Mouse (Mus musculus) left cerebral cortex, adult 2 months (tissue): Measurements from ENCODE around the gene Fbxo5. TPM values are rescaled to one million over a fixed set of nuclear protein-coding genes. Genes with fewer than 3 reads are reported as not detected.

Source experiments
- DNase-seq, 2 experiments: peaks; one replicate each; pipeline ENCODE4 v3.0.0; 2021 to 2022; ENCODE audit warnings: low spot score in 2 of 2, mixed read lengths in 1 of 2; ENCODE audit errors: extremely low spot score in 1 of 2
- H3K27ac ChIP-seq: fragments of 200-600 bp; 2 replicates; pipeline ENCODE4 v1.8.1; 2022
- H3K4me3 ChIP-seq: fragments of 200-600 bp; 2 replicates; pipeline ENCODE4 v1.8.1; 2022
- CTCF ChIP-seq: fragments of 200-600 bp; IDR thresholded peaks from 2 replicates; pipeline ENCODE4 v1.8.1; 2022; ENCODE audit warnings: antibody characterized with exemption, mild to moderate bottlenecking, moderate library complexity
- intact Hi-C: fragments of 180-260 bp; cut with DNase I; formaldehyde crosslinking; loops from one replicate; pipeline ENCODE4 v1.15.1; 2025
- long read RNA-seq, 2 experiments: library from polyadenylated mRNA; stranded (forward); transcript quantifications; one replicate each; pipeline ENCODE4 v2.0.0; 2021; ENCODE audit warnings: borderline mapping rate in 2 of 2
- total RNA-seq, 2 experiments: library from RNA; stranded (reverse); gene quantifications; 2 replicates each; pipeline ENCODE4 v1.2.3; 2021

The Fbxo5 gene
- total RNA-seq, result 1 to 10 TPM; 1.3 to 1.7 TPM
- long read RNA-seq, experiment 1, partial matches to known transcripts, result 0 of 2 reads
- long read RNA-seq, experiment 1, other reads (novel, unspliced or antisense), result 0 of 2 reads
- long read RNA-seq, experiment 2, partial matches to known transcripts, result 0 of 2 reads
- long read RNA-seq, experiment 2, other reads (novel, unspliced or antisense), result 0 of 2 reads

DNA sequence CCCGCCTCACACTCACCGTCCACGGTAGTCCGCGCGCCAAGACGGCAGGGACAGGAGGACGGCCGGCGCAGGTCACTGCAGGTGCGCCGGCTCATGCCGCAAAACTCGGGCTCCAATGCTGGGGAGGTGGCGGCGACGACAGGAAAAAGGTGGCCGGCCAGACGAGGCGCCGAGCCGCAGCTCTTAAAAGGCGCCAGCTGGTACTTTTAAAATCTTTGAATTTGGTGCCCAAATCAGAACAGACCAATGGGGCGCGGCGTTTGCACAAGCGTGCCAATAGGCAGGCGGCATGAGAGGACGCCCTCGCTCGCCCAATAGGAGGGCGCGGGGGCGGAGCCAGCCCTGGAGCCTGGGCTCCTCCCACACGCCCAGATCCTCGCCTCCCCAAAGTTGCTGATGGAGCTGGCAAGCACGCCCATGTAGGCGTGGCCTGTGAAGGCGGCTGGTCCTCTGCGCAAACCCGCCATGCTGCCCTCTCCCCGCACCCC lies at the start of gene Fbxo5:
Gene Fbxo5, minus strand, starts transcription at position 358 of the 488 bp plus-strand sequence.
- DNase-seq, result peak; percentile 96 to 98
- Histone ChIP-seq H3K4me3 (peak within 1 kb of the TSS; percentile 55), H3K27ac (peak within 1 kb of the TSS; percentile 81)
- intact Hi-C loops, result no loop called here
- TF ChIP-seq CTCF, result no peak; the same call in 1 of the 2 replicates

DNA sequence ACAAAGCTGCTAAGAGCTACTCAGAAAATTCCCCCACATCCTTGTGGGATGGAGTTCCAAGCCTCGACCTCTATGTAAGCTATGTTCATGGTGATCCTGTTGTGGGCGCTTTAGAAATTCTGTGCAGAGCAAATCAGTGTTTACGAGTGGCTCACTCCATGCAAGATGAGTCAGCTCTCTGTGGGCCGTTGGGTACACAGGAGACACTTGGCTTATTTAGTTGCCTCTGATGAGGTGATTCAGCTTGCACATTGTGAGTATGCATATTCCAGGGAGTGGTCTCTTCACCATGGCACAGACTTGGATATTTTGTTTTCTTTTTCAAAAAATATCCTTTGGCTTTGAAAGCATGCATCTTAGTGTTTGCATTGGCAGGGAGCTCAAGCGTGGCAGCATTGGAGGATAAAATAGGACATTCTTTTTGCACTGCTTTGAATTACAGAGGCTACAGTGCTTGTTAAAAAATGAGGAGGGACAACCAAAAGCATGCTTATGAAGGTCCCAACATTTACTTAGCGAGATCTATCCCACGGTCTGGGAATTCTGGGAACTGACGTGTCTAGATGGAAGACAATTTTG lies 48.0 kb upstream of the Fbxo5 start:
- peak in 1 of 2 experiments; percentile 24 for DNase-seq
- Histone ChIP-seq H3K4me3 (no peak overlapping the region), H3K27ac (no peak overlapping the region)
- intact Hi-C loops, result loop anchor here (5.0 kb wide), 1 partner anchor 69 kb away; the partner anchor contains the start of gene Rgs17
- no peak for TF ChIP-seq CTCF

GRCm38 (mm10) chr10:5846939-5847338 lies 41.5 kb upstream of the Fbxo5 start:
- Histone ChIP-seq H3K4me3 (no peak overlapping the region), H3K27ac (no peak overlapping the region)
- intact Hi-C loops, result loop anchor here (2.0 to 10.0 kb wide), 4 partner anchors 190 to 1028 kb away; no protein-coding TSS in a partner anchor
- TF ChIP-seq CTCF, result peak; percentile 79
- DNase-seq, result no peak

DNA sequence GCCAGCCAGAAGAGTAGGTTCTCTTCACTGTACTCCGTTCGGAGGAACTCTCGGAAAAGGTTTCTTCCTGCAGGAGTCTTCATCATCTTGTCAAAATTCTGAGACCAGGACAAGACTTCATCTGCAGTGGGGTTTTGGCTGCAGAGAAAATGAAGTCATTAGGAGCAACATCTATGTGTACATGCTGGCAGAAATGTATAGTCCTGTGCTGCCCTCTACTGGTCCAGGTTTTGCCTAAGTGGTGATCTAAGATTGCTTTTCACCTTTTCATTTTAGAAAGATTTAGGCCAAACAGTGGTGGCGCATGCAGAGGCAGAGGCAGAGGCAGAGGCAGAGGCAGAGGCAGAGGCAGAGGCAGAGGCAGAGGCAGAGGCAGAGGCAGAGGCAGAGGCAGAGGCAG lies 36.0 kb upstream of the Fbxo5 start:
- intact Hi-C loops, result loop anchor here (10.0 kb wide), 2 partner anchors 853 to 1033 kb away; no protein-coding TSS in a partner anchor
- H3K27ac ChIP-seq, result no peak overlapping the region
- peak in 1 of 2 experiments; percentile 29 for DNase-seq
- H3K4me3 ChIP-seq, result no peak overlapping the region
- TF ChIP-seq CTCF, result peak; percentile 48

GRCm38 (mm10) chr10:5826336-5827025 lies 21.1 kb upstream of the Fbxo5 start:
- H3K27ac ChIP-seq, result no peak overlapping the region
- H3K4me3 ChIP-seq, result no peak overlapping the region
- no peak for DNase-seq
- intact Hi-C loops, result no loop called here
- TF ChIP-seq CTCF, result no peak

GRCm38 (mm10) chr10:5824779-5825178 lies 19.4 kb upstream of the Fbxo5 start:
- H3K27ac ChIP-seq, result peak overlapping the region; percentile 81
- peak in 1 of 2 experiments; percentile 24 for DNase-seq

DNA sequence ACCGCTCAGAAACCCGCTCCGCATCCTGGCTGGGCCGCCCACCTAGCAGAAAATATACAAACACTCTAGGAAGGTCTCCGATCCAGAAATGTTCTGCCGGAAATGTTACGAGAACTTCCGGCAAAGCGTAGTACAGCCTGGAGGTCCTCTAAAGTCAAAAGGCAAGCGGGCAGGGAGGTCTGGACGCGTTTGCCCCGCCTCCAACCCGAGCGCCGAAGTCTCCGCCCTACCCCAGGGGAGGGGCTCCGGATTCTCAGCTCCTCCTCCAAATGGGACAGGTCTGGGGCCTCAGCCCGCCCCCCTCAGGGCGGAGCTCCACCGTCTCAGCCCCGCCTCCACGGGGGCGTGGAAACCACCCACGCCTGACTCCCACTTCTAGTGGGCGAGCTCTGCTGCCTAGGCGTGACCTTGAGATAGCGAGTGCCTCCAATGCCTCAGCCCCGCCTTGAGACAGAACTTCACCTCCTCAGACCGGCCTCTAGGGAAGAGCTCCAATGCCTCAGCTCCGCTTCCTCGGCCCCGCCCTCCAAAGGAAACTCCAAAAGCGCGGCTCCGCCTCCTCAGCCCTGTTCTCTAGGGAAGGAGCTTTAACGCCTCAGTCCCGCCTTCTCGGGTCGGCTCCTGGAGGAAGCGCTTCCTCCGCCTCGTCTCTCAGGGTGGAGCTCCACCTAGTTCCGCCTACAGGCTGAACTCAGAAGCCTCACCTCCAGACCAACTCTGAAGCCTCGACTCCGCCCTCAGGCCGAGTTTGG lies 18.5 kb upstream of the Fbxo5 start, which contains the start of gene Mtrf1l:
Gene Mtrf1l, minus strand, starts transcription at position 171 of the 752 bp plus-strand sequence.
- DNase-seq, result peak; percentile 91 to 93
- peak within 1 kb of the TSS; percentile 58 for H3K4me3 ChIP-seq
- intact Hi-C loops, result loop anchor here (1.0 kb wide), 1 partner anchor 18 kb away; no protein-coding TSS in a partner anchor
- peak within 1 kb of the TSS; percentile 81 for H3K27ac ChIP-seq
- peak; percentile 17 for TF ChIP-seq CTCF

More at GRCm38 (mm10) chr10:5824779-5825178, 19.4 kb upstream of the Fbxo5 start:
- H3K4me3 ChIP-seq, result peak overlapping the region; percentile 58
- peak; percentile 79 for TF ChIP-seq CTCF
- intact Hi-C loops, result no loop called here

DNA sequence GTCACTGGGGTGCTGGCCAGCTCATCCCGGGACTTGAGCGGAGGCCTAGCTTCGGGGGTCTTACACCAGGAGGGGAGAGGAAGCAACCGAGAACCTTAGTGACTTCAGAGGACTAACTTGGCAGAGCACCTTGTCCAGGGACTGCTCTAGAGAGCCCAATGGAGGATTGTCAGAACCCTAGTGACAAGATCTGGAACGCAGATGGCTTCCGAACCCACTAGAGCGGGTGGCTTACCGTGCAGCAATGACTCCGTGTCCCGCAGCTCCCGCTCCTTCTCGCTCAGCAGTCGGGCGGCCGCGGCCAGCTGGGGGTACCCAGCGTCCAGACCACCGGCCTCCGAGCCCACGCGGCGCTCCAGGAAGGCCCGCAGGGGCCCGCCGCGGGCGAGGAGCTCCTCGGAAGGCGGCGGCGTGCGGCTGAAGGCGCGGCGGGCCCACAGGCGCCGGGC lies 17.9 kb upstream of the Fbxo5 start:
- intact Hi-C loops, result loop anchor here (1.0 kb wide), 1 partner anchor 17 kb away; no protein-coding TSS in a partner anchor
- TF ChIP-seq CTCF, result no peak
- peak in 1 of 2 experiments; percentile 25 for DNase-seq
- H3K4me3 ChIP-seq, result peak overlapping the region; percentile 58
- peak overlapping the region; percentile 77 for H3K27ac ChIP-seq

DNA sequence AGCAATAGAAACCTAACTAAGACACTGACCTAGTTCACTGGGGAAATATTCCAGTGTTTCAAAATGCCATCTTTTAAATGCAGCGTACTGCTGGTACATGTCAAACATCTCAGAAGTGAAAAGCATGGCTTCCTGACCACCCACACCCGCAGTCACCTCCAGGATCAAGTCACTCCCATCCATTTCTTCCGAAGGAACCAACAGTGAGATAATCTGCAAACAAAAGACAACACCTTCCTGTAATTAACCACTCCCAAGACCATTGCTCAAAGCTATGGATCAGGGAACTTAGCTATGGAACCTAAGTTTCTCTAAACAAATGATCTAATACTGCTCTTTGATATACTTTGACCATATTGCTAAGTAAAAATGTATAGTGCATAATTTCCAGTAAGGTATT lies 13.4 kb upstream of the Fbxo5 start:
- intact Hi-C loops, result no loop called here
- no peak for TF ChIP-seq CTCF
- no peak for DNase-seq
- no peak overlapping the region for H3K4me3 ChIP-seq
- H3K27ac ChIP-seq, result no peak overlapping the region

GRCm38 (mm10) chr10:5815968-5816367 lies 10.6 kb upstream of the Fbxo5 start:
- H3K4me3 ChIP-seq, result no peak overlapping the region
- intact Hi-C loops, result no loop called here
- DNase-seq, result no peak
- no peak overlapping the region for H3K27ac ChIP-seq
- no peak for TF ChIP-seq CTCF

- Histone ChIP-seq H3K27ac (no peak overlapping the region), H3K4me3 (no peak overlapping the region)
- DNase-seq, result no peak
- no peak for TF ChIP-seq CTCF
- intact Hi-C loops, result no loop called here
Measured at GRCm38 (mm10) chr10:5813724-5814123, 8.3 kb upstream of the Fbxo5 start.
